Mouse (Mus musculus): ENCODE data around the gene Zar1.
"Not testable (repeated sequence)": the region's sequence is repeated elsewhere in the genome, so short reads cannot be mapped to it uniquely, and the experiment has no call there.

Gene Zar1

DNA sequence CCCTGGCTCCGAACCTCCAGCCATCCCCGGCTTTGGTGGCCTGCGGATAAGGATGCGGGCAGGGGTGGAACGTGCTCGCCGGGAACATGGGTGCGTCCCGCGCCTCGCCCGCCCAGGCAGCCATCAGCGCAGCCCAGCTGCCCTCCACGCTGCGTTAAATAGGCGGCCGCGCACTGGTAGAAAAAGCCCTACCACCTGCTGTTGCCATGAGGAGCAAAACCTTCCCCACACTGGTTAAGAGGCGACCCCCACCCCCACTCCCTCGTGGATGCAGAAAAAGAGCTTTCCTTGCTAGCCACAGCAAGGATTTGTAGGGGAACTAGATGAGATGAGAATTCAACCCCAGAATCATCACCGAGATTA, at the start of gene Zar1:
Zar1 (minus strand) TSS at position 285 of the 363 bp plus-strand sequence.
- ATAC-seq (ENCODE audit: low TSS enrichment): not testable (repeated sequence)

DNA sequence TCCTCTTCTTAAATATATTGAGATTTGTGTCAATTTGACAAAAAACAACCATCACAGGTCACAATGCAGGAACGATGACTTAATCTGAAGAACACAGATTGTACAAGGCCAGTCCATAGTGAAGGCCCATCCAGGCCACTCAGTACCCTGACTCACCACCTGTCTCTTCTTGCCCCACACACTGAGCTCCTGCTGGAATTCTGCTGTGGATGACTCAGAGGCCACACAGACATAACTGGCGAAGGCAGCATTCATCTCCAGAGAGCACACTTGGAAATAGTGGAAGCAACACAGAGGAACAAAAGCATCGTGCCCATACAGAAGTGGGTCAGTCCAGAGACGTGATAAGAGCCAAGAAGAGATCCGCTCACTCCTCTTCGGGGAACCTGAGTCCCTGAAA, 49.0 kb upstream of the Zar1 start:
- ATAC-seq (ENCODE audit: low TSS enrichment): 0 out of 2 replicates have a peak, but pooled peaks have one; percentile 52

DNA sequence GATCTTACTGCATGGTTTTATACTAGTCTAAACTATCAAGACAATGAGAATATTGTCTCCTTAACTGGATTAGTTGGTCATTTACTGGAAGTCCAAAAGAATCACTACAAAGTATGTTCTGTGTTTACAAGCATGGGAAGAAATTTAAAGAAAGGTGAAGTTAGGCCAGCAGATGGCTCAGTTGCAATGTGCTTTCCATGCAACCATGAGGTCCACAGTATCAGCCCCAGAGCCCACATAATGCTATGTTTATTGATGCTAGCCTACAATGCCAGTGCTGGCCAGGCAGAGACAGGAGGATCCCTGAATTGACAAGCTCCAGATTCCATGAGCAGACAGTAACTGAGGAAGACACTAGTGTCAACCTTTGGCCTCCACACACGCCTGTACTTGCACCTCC, 40.0 kb upstream of the Zar1 start:
- ATAC-seq (ENCODE audit: low TSS enrichment): no peak

GRCm38 (mm10) chr5:72617413-72617812, 36.4 kb upstream of the Zar1 start:
- ATAC-seq (ENCODE audit: low TSS enrichment): no peak

GRCm38 (mm10) chr5:72603138-72603537, 22.1 kb upstream of the Zar1 start:
- ATAC-seq (ENCODE audit: low TSS enrichment): no peak

GRCm38 (mm10) chr5:72601006-72601405, 20.0 kb upstream of the Zar1 start:
- 0 out of 2 replicates have a peak, but pooled peaks have one; percentile 50 for ATAC-seq (ENCODE audit: low TSS enrichment)

- ATAC-seq (ENCODE audit: low TSS enrichment): no peak
Observed at GRCm38 (mm10) chr5:72587192-72587681, 6.2 kb upstream of the Zar1 start, which contains the start of gene Gm5868. Gm5868 (minus strand) TSS chr5:72587551.

- not testable (repeated sequence) for ATAC-seq (ENCODE audit: low TSS enrichment)
Observed at GRCm38 (mm10) chr5:72586667-72587191, 5.7 kb upstream of the Zar1 start.

DNA sequence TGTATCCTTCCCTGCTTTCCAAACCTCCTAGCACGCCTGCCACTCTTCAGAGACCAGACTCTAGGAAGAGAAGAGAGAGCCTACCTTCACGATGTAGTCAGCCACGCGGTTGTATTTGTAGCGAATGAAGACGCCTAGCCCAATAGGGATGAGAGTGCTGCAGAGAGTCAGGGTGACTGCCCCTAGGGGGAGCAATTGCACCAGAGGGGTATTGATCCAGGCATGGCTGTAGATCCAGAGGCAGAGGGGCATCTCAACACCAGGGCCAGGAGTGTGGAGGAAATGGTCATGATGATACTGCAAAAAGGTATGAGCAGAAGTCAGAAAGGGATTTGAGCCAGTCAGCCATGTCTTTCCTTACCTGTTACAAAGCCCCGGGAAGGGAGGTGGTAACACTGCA, 5.1 kb upstream of the Zar1 start:
- not testable (repeated sequence) for ATAC-seq (ENCODE audit: low TSS enrichment)

DNA sequence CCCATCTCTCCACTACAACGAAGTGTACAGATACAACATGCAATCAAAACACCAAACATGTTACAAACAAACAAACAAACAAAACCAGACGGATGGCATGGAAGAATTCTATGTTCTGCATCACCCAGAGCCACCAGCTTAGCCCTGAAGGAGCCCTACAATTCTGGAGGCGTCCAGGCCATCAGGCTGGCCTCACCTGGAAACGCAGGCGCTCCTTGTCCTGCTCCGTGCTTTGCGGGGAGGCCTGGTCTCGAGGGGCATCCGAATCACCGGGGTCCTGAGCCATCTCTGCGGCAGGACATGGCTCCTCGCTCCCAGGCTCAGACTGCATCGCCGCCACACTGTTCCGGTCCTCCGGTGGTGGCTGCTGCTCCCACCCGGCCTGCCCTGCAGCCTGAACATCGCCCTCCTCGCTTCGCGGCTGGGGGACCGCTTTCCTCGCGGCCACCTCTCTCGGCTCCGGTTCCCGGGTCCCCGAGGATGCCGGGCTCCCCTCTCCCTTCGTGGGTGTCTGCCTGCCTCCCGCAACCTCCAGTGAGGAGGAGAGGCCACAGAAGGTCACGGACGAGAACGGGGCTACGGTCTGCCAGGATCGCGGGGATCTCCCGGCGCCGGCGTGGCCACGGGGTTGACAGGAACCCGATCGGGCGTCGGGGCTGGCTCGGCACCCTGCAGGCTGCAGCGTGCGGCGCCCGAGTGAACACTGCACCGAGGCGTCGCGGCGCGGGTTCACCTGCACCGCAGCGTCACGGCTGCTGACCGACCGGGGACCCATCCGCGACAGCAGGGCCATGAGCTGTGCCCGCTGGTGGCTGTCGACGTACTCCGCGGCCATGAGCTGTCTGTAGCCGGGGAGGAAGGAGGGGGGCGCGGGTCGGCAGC, 725 bp downstream of the Zar1 start:
- ATAC-seq (ENCODE audit: low TSS enrichment): not testable (repeated sequence)

- ATAC-seq (ENCODE audit: low TSS enrichment): not testable (repeated sequence)
Observed at GRCm38 (mm10) chr5:72579599-72579998, 1.5 kb downstream of the Zar1 start.

DNA sequence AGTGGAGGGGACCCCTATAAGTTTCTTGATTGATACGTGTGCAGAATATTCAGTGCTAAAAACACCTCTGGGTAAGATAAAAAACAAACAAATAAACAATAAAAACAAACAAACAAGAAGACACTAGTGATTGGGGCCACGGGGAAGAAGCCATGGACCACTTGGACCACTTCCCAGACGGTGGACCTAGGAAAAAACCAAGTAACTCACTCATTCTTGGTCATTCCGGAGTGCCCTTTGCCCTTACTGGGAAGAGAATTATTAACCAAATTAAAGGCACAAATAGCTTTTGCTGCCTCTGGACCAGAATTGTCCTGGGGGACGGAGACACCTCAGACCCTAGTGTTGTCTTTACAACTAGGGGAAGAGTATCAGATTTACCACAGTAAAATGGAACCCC, 15.4 kb downstream of the Zar1 start:
- no peak for ATAC-seq (ENCODE audit: low TSS enrichment)

- not testable (repeated sequence) for ATAC-seq (ENCODE audit: low TSS enrichment)
Observed at GRCm38 (mm10) chr5:72563183-72563582, 17.9 kb downstream of the Zar1 start.

- ATAC-seq (ENCODE audit: low TSS enrichment): no peak
Observed at GRCm38 (mm10) chr5:72560976-72561628, 20.0 kb downstream of the Zar1 start.

DNA sequence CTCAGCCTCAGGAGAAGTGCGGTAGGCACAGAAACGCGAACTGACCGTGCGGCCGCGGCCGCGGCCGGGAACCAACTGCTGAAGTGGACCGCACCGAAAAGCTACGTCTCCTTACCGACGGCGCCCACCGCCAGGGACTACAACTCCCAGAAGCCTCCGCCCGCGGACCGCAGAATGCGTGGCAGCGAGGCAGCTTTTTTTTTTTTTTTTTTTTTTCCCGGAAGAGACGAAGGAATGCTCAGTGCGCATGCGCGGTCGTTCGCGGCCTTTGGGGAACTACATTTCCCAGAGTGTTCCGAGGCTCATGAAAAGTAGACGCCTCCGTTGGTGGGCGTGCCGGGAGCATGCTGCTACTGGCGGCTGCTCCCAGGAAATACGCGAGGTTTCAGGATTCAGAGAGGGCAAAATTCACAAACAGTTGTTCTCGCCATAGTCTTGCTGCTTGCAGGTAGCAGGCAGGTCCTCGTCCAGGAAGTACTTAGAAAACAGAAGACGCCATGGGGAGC, 21.5 kb downstream of the Zar1 start, which contains the start of gene Nfxl1:
Nfxl1 (minus strand) TSS at position 141 of the 506 bp plus-strand sequence.
- peak; percentile 98 for ATAC-seq (ENCODE audit: low TSS enrichment)

GRCm38 (mm10) chr5:72558716-72559526, 22.1 kb downstream of the Zar1 start:
- ATAC-seq (ENCODE audit: low TSS enrichment): peak; percentile 53

DNA sequence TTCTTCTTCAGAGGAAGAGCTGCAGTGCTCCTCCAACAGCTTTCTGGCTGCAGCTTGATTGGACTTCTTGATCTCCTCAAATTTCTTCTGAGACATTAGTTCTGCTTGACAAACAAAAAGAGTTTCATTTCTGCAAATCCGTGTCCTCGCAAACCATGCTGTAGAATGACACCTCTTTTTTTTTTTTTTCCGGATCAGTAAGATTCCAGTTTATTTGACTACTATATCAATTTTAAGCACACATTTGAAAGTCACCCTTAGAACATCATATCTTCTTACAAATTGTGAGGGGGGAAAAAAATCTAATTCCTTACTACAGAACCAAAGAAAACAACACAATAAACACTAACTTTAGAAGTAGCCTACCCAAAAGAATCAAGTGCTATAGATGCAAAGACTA, 24.8 kb downstream of the Zar1 start:
- no peak for ATAC-seq (ENCODE audit: low TSS enrichment)

DNA sequence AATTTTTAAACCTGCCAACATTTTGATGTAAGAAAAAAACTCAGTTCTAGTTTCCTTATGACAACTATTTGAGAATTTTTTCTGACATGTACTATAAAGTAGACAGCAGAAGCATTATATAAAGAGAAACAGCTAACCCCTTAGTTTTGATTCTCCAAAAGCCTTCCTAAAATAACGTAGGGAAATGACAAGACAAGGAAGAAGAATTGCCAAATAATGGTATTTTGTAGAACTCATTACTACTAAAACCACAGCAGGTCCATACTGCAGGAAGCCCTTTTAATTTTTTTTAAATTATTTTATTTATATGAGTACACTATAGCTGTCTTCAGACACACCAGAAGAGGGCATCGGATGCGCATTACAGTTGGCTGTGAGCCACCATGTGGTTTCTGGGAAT, 29.8 kb downstream of the Zar1 start:
- ATAC-seq (ENCODE audit: low TSS enrichment): no peak

DNA sequence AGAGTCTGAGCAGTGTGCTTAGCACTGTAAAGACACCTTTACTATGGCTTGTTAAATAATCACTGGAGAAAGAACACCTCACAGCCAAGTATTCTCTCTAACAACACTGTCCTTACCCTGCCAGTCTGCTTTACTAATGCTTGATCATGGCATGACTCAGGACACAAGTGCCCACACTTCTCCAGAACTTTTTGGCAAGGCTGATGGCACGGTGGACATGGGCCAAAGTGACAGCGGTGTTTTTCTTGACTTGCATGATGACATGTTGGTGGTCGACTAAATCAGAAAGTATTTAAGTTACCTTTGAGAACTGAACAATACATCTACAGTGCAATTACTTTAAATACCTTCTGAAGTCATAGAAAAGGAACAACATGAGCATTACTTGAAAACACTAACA, 52.2 kb downstream of the Zar1 start:
- no peak for ATAC-seq (ENCODE audit: low TSS enrichment)
